Mouse (Mus musculus) cerebellum, adult 2 months (tissue): ENCODE results near the gene Ifit1bl1.

Source experiments
- CTCF ChIP-seq: fragments of 200-500 bp; IDR thresholded peaks from 2 replicates; pipeline ENCODE4 v1.5.1; 2011; ENCODE audit warnings: low read depth, mild to moderate bottlenecking, control low read depth, low read length, moderate library complexity, borderline replicate concordance; ENCODE audit not compliant: insufficient read depth
- POLR2A ChIP-seq: fragments of 200-500 bp; IDR thresholded peaks from 2 replicates; pipeline ENCODE4 v1.6.1; 2011; ENCODE audit warnings: low read length, control low read depth, borderline replicate concordance; ENCODE audit not compliant: insufficient read depth

GRCm38 (mm10) chr19:34551981-34552380 is 49.8 kb downstream of the Ifit1bl1 start:
- TF ChIP-seq CTCF (no peak), POLR2A (no peak)
